Mouse (Mus musculus): ENCODE measurements at regions not wholly inside any gene's neighbourhood (a gene's known extent, or its start where the extent isn't known, plus 50 kb on each side); places are given as distances from the start of the nearest gene placed in this dataset.

GRCm38 (mm10) chr14:114767323-114767722 lies 324.7 kb upstream of the Gpc5 start:
- TF ChIP-seq CTCF (IDR thresholded peaks at IDR 0.05; ENCODE audit: insufficient read depth, low read depth, low read length), result no peak
- TF ChIP-seq POLR2A (IDR thresholded peaks at IDR 0.05; ENCODE audit: insufficient read depth, low read depth, low read length), result no peak
